Mouse (Mus musculus) brain, adult 10 weeks (tissue): ENCODE results near the gene Sat2. TPM values are rescaled to one million over a fixed set of nuclear protein-coding genes. Genes with fewer than 3 reads are reported as not detected.

Source experiments
- polyA plus RNA-seq: library from polyadenylated mRNA; stranded (reverse); fragments of 350-450 nt; fragmentation: Illumina TruSeq; extraction: RNeasy Lipid Tissue Mini Kit (QIAGEN cat#74804); gene quantifications from one replicate; pipeline ENCODE4 v1.2.3, GENCODE M21; 2015; ENCODE audit warnings: low read depth, low replicate concordance

Gene Sat2
- 20.6 TPM for polyA plus RNA-seq

GRCm38 (mm10) chr11:69621571-69622268 is at the start of gene Sat2:
TSS of gene Sat2 (plus strand) at chr11:69622024.

GRCm38 (mm10) chr11:69580091-69580514 is 41.7 kb upstream of the Sat2 start, which contains the start of the genes Wrap53 and Trp53:
TSS of gene Wrap53 (minus strand) at chr11:69580255.
TSS of gene Trp53 (plus strand) at chr11:69580359.

GRCm38 (mm10) chr11:69605726-69606490 is 15.9 kb upstream of the Sat2 start, which contains the start of gene Atp1b2:
TSS of gene Atp1b2 (minus strand) at chr11:69605942.

GRCm38 (mm10) chr11:69617805-69618204 is 4.0 kb upstream of the Sat2 start, which contains the start of gene Shbg:
TSS of gene Shbg (minus strand) at chr11:69617905.

GRCm38 (mm10) chr11:69632284-69633089 is 10.7 kb downstream of the Sat2 start, which contains the start of gene Fxr2:
TSS of gene Fxr2 (plus strand) at chr11:69632990.

GRCm38 (mm10) chr11:69655264-69656064 is 33.6 kb downstream of the Sat2 start, which contains the start of gene Sox15:
TSS of gene Sox15 (plus strand) at chr11:69655314.

GRCm38 (mm10) chr11:69662213-69662966 is 40.6 kb downstream of the Sat2 start, which contains the start of gene Mpdu1:
TSS of gene Mpdu1 (minus strand) at chr11:69662642.

GRCm38 (mm10) chr11:69665961-69666664 is 44.3 kb downstream of the Sat2 start, which contains the start of gene Cd68:
TSS of gene Cd68 (minus strand) at chr11:69666153.

GRCm38 (mm10) chr11:69672211-69672706 is 50.4 kb downstream of the Sat2 start, which contains the start of gene Eif4a1:
TSS of gene Eif4a1 (minus strand) at chr11:69672423.

Other genes starting within 250 kb of the Sat2 start
- gene Naa38, start 226.5 kb upstream of the Sat2 start, polyA plus RNA-seq, result 175 TPM
- 37.8 TPM for gene Cyb5d1, start 226.4 kb upstream of the Sat2 start, polyA plus RNA-seq
- gene Tmem88, start 223.8 kb upstream of the Sat2 start, polyA plus RNA-seq, result 2.1 TPM
- 8.6 TPM for gene Kdm6b, start 208.3 kb upstream of the Sat2 start, polyA plus RNA-seq
- gene Dnah2, start 72.9 kb upstream of the Sat2 start, polyA plus RNA-seq, result 1.4 TPM
- 78.5 TPM for gene Efnb3, start 61.8 kb upstream of the Sat2 start, polyA plus RNA-seq
- gene Wrap53, start 41.8 kb upstream of the Sat2 start, polyA plus RNA-seq, result 12.1 TPM
- 21.0 TPM for gene Trp53, start 41.7 kb upstream of the Sat2 start, polyA plus RNA-seq
- 372 TPM for gene Atp1b2, start 16.1 kb upstream of the Sat2 start, polyA plus RNA-seq
- gene Shbg, start 4.1 kb upstream of the Sat2 start, polyA plus RNA-seq, result not detected
- 92.2 TPM for gene Fxr2, start 11.0 kb downstream of the Sat2 start, polyA plus RNA-seq
- gene Sox15, start 33.3 kb downstream of the Sat2 start, polyA plus RNA-seq, result not detected
- 97.8 TPM for gene Mpdu1, start 40.6 kb downstream of the Sat2 start, polyA plus RNA-seq
- 18.2 TPM for gene Cd68, start 44.1 kb downstream of the Sat2 start, polyA plus RNA-seq
- gene Eif4a1, start 50.4 kb downstream of the Sat2 start, polyA plus RNA-seq, result 435 TPM
- 110 TPM for gene Senp3, start 60.1 kb downstream of the Sat2 start, polyA plus RNA-seq
- 4.0 TPM for gene Tnfsf13, start 63.8 kb downstream of the Sat2 start, polyA plus RNA-seq
- 14.5 TPM for gene Tnfsf12, start 73.8 kb downstream of the Sat2 start, polyA plus RNA-seq
- gene Tnfsfm13, start 74.1 kb downstream of the Sat2 start, polyA plus RNA-seq, result 2.1 TPM
- 26.2 TPM for gene Polr2a, start 136.6 kb downstream of the Sat2 start, polyA plus RNA-seq
- gene Slc35g3, start 139.9 kb downstream of the Sat2 start, polyA plus RNA-seq, result not detected
- 61.8 TPM for gene Zbtb4, start 143.9 kb downstream of the Sat2 start, polyA plus RNA-seq
- gene Chrnb1, start 173.9 kb downstream of the Sat2 start, polyA plus RNA-seq, result 0.61 TPM
- gene Fgf11, start 179.8 kb downstream of the Sat2 start, polyA plus RNA-seq, result 16.9 TPM
- gene Tmem102, start 183.6 kb downstream of the Sat2 start, polyA plus RNA-seq, result not detected
- gene Gm39566, start 193.3 kb downstream of the Sat2 start, polyA plus RNA-seq, result not detected
- gene Spem2, start 196.4 kb downstream of the Sat2 start, polyA plus RNA-seq, result not detected
- gene Spem1, start 200.2 kb downstream of the Sat2 start, polyA plus RNA-seq, result not detected
- gene Nlgn2, start 215.8 kb downstream of the Sat2 start, polyA plus RNA-seq, result 101 TPM
- gene Tmem256, start 216.5 kb downstream of the Sat2 start, polyA plus RNA-seq, result 280 TPM
- 18.8 TPM for gene Plscr3, start 224.4 kb downstream of the Sat2 start, polyA plus RNA-seq
- not detected for gene Tnk1, start 236.7 kb downstream of the Sat2 start, polyA plus RNA-seq